Mouse (Mus musculus) limb, embryonic 11.5 days (tissue): ENCODE measurements around the gene Pds5b. TPM values are rescaled to one million over a fixed set of nuclear protein-coding genes. Genes with fewer than 3 reads are reported as not detected.

ENCODE experiments used
- polyA plus RNA-seq: library from polyadenylated mRNA; unstranded; fragments of >200 nt; fragmentation: Nextera tagmentation; extraction: Ambion mirVana; gene quantifications from 2 replicates; pipeline ENCODE4 v1.2.1, GENCODE M21; 2014

Pds5b gene
- polyA plus RNA-seq, 1 experiment from 2014 or later: 52.7 TPM

Other genes with a start within 250 kb of the Pds5b start
- not detected in 2 replicates for gene Zar1l, start 155.6 kb upstream of the Pds5b start, polyA plus RNA-seq
- 32.9 and 38.2 TPM in 2 replicates for gene Brca2, start 151.1 kb upstream of the Pds5b start, polyA plus RNA-seq
- 2.6 and 3.8 TPM in 2 replicates for gene N4bp2l1, start 76.6 kb upstream of the Pds5b start, polyA plus RNA-seq
- 52.4 and 53.0 TPM in 2 replicates for gene N4bp2l2, start 7.6 kb upstream of the Pds5b start, polyA plus RNA-seq